Mouse (Mus musculus): ENCODE results near the gene Ppp5c.
A peak's percentile ranks its signal among the peaks of the same experiment; 100 is the strongest.

Gene Ppp5c

GRCm38 (mm10) chr7:17054325-17054989, 26.7 kb upstream of the Ppp5c start:
- no peak for DNase-seq (ENCODE audit: low spot score)

GRCm38 (mm10) chr7:17050933-17051594, 23.3 kb upstream of the Ppp5c start:
- DNase-seq (ENCODE audit: low spot score), result peak; percentile 67

GRCm38 (mm10) chr7:17050491-17050890, 22.8 kb upstream of the Ppp5c start:
- no peak for DNase-seq (ENCODE audit: low spot score)

GRCm38 (mm10) chr7:17048431-17049190, 20.9 kb upstream of the Ppp5c start:
- DNase-seq (ENCODE audit: low spot score), result no peak

- no peak for DNase-seq (ENCODE audit: low spot score)
Observed at GRCm38 (mm10) chr7:17047041-17047682, 19.4 kb upstream of the Ppp5c start.

- DNase-seq (ENCODE audit: low spot score), result no peak
Observed at GRCm38 (mm10) chr7:17045743-17046142, 18.0 kb upstream of the Ppp5c start.

- DNase-seq (ENCODE audit: low spot score), result no peak
Observed at GRCm38 (mm10) chr7:17039373-17039772, 11.6 kb upstream of the Ppp5c start.

- DNase-seq (ENCODE audit: low spot score), result no peak
Observed at GRCm38 (mm10) chr7:17038018-17038695, 10.4 kb upstream of the Ppp5c start.

- DNase-seq (ENCODE audit: low spot score), result no peak
Observed at GRCm38 (mm10) chr7:17030239-17030638, 2.5 kb upstream of the Ppp5c start.

GRCm38 (mm10) chr7:17028923-17029322, 1.2 kb upstream of the Ppp5c start:
- DNase-seq (ENCODE audit: low spot score), result no peak

- DNase-seq (ENCODE audit: low spot score), result no peak
Observed at GRCm38 (mm10) chr7:17026710-17027587, 775 bp downstream of the Ppp5c start.

- no peak for DNase-seq (ENCODE audit: low spot score)
Observed at GRCm38 (mm10) chr7:17025896-17026622, 1.7 kb downstream of the Ppp5c start.

GRCm38 (mm10) chr7:17025505-17025894, 2.2 kb downstream of the Ppp5c start:
- no peak for DNase-seq (ENCODE audit: low spot score)

GRCm38 (mm10) chr7:17024814-17025504, 2.8 kb downstream of the Ppp5c start:
- no peak for DNase-seq (ENCODE audit: low spot score)

- no peak for DNase-seq (ENCODE audit: low spot score)
Observed at GRCm38 (mm10) chr7:17024141-17024540, 3.6 kb downstream of the Ppp5c start.

GRCm38 (mm10) chr7:17023701-17024100, 4.0 kb downstream of the Ppp5c start:
- no peak for DNase-seq (ENCODE audit: low spot score)

- no peak for DNase-seq (ENCODE audit: low spot score)
Observed at GRCm38 (mm10) chr7:17022176-17022575, 5.5 kb downstream of the Ppp5c start.

GRCm38 (mm10) chr7:17019426-17020166, 8.1 kb downstream of the Ppp5c start:
- DNase-seq (ENCODE audit: low spot score), result no peak

GRCm38 (mm10) chr7:17017921-17018320, 9.8 kb downstream of the Ppp5c start:
- DNase-seq (ENCODE audit: low spot score), result no peak
